In genomic region chr19:23134441-23135301, GRCm38 (mm10) we compare ENCODE assay signal across 7 mouse cellular contexts. TPM values are rescaled to one million over a fixed set of nuclear protein-coding genes. Genes with fewer than 3 reads are reported as not detected.
A peak's percentile ranks its signal among the peaks of the same experiment; 100 is the strongest.
DNase-seq lines count a peak whose midpoint lies in the region; ATAC-seq lines count a peak whose summit lies in the region.

No protein-coding gene starts in this region.

- peaks cover 26% of the 10 kb centered on the region for H3K4me1 ChIP-seq in embryonic facial prominence, embryonic 12.5 days
- H3K4me1 ChIP-seq in limb, embryonic 13.5 days: peaks cover 34% of the 10 kb centered on the region
- peaks cover 18% of the 10 kb centered on the region for H3K4me1 ChIP-seq in midbrain, embryonic 14.5 days (ENCODE audit: control insufficient read depth, insufficient read depth, low read length)

- peak overlapping the region; percentile 44 for H3K4me3 ChIP-seq in embryonic facial prominence, embryonic 12.5 days
- H3K4me3 ChIP-seq in limb, embryonic 13.5 days: peak overlapping the region; percentile 42
- H3K4me3 ChIP-seq in midbrain, embryonic 14.5 days (replicated peaks; ENCODE audit: low read depth, low read length): peak overlapping the region; percentile 40

- H3K27ac ChIP-seq in embryonic facial prominence, embryonic 12.5 days: no peak overlapping the region
- no peak overlapping the region for H3K27ac ChIP-seq in limb, embryonic 13.5 days
- no peak overlapping the region for H3K27ac ChIP-seq in midbrain, embryonic 14.5 days (replicated peaks; ENCODE audit: low read depth, low read length)

- peak; percentile 12; the same call in 1 of the 2 replicates for ATAC-seq in embryonic facial prominence, embryonic 12.5 days (ENCODE audit: insufficient number of reproducible peaks, insufficient read depth, low FRiP score, low TSS enrichment)
- peak; percentile 45; the same call in 1 of the 2 replicates for ATAC-seq in limb, embryonic 13.5 days (ENCODE audit: low FRiP score, low read depth)
- ATAC-seq in midbrain, embryonic 14.5 days (ENCODE audit: low FRiP score, low TSS enrichment): peak; percentile 31; the same call in 1 of the 2 replicates

- no peaks in the 10 kb centered on the region for H3K36me3 ChIP-seq in embryonic facial prominence, embryonic 12.5 days
- no peaks in the 10 kb centered on the region for H3K36me3 ChIP-seq in limb, embryonic 13.5 days
- H3K36me3 ChIP-seq in midbrain, embryonic 14.5 days (ENCODE audit: control insufficient read depth, insufficient read depth, low read length): no peaks in the 10 kb centered on the region

- WGBS in embryonic facial prominence, embryonic 12.5 days: under 1% methylated on average over 47 of the region's 47 CpGs
- WGBS in limb, embryonic 13.5 days: 2% methylated on average over 47 of the region's 47 CpGs
- WGBS in midbrain, embryonic 14.5 days: under 1% methylated on average over 47 of the region's 47 CpGs

- peak overlapping the region; percentile 38 for H3K9ac ChIP-seq in embryonic facial prominence, embryonic 12.5 days
- peak overlapping the region; percentile 50; the same call in 1 of the 2 replicates for H3K9ac ChIP-seq in limb, embryonic 13.5 days
- H3K9ac ChIP-seq in midbrain, embryonic 14.5 days (replicated peaks; ENCODE audit: low read length): peak overlapping the region; percentile 45

- no peaks in the 10 kb centered on the region for H3K9me3 ChIP-seq in embryonic facial prominence, embryonic 12.5 days
- peaks cover 6% of the 10 kb centered on the region; the same call in 1 of the 2 replicates for H3K9me3 ChIP-seq in limb, embryonic 13.5 days
- H3K9me3 ChIP-seq in midbrain, embryonic 14.5 days (ENCODE audit: control insufficient read depth, low read length): no peaks in the 10 kb centered on the region

- peaks cover 46% of the 10 kb centered on the region for H3K27me3 ChIP-seq in embryonic facial prominence, embryonic 12.5 days
- peaks cover 71% of the 10 kb centered on the region for H3K27me3 ChIP-seq in limb, embryonic 13.5 days
- H3K27me3 ChIP-seq in midbrain, embryonic 14.5 days (ENCODE audit: control insufficient read depth, insufficient read depth, low read length): peaks cover 37% of the 10 kb centered on the region

- peak overlapping the region; percentile 94 for H3K4me2 ChIP-seq in embryonic facial prominence, embryonic 12.5 days (replicated peaks)
- peak overlapping the region; percentile 90 for H3K4me2 ChIP-seq in limb, embryonic 13.5 days (replicated peaks)
- peak overlapping the region; percentile 89 for H3K4me2 ChIP-seq in midbrain, embryonic 14.5 days (ENCODE audit: low read length)

- DNase-seq in adrenal gland, postnatal 14 days: peak; percentile 96
- peak; percentile 100 for DNase-seq in heart, adult 11 months
- peak; percentile 91 for DNase-seq in kidney, adult 18-20 months
- peak; percentile 60 for DNase-seq in midbrain, embryonic 14.5 days
- DNase-seq in spleen, adult 12 weeks (ENCODE audit: low spot score): peak; percentile 37

RNA-seq across cellular contexts. Expression of gene Klf9, which starts 6.4 kb away (rescaled TPM):
- 104 and 116 TPM in 2 replicates for total RNA-seq in adrenal gland, postnatal 14 days (2021)
- 2.6 and 2.8 TPM in 2 replicates for polyA plus RNA-seq in embryonic facial prominence, embryonic 12.5 days (2016; fragmentation: Nextera tagmentation; extraction: Ambion mirVana)
- 1.8 and 1.9 TPM in 2 replicates for polyA plus RNA-seq in limb, embryonic 13.5 days (2015; fragmentation: Nextera tagmentation; extraction: Ambion mirVana)
- polyA plus RNA-seq in midbrain, embryonic 14.5 days (2014; fragmentation: Nextera tagmentation; extraction: Ambion mirVana): 0.93 and 1.2 TPM in 2 replicates

Comparison
In these comparisons a context has a peak if more than half of its experiments do, and no peak if none do; other contexts are left out.
1. DNase-seq: peak in every context shown above with its lines; median percentile 100 in heart, adult 11 months; 96 in adrenal gland, postnatal 14 days; 91 in kidney, adult 18-20 months; 60 in midbrain, embryonic 14.5 days; 37 in spleen, adult 12 weeks.